Mouse (Mus musculus): Measurements from ENCODE around the gene Naif1. TPM values are rescaled to one million over a fixed set of nuclear protein-coding genes. Genes with fewer than 3 reads are reported as not detected.
A peak's percentile ranks its signal among the peaks of the same experiment; 100 is the strongest.

Naif1 gene
- polyA plus RNA-seq, 1 experiment from 2014 or later, result 8.2 TPM

- 0 out of 2 replicates have a peak, but pooled peaks cover 4% of the 10 kb centered on the region for H3K4me1 ChIP-seq (ENCODE audit: insufficient read depth, low read length)
- H3K36me3 ChIP-seq (ENCODE audit: insufficient read depth, low read length), result no peaks in the 10 kb centered on the region
- no peak for ATAC-seq (ENCODE audit: low FRiP score, low TSS enrichment)
- H3K9me3 ChIP-seq (ENCODE audit: low read length), result no peaks in the 10 kb centered on the region
- no peak overlapping the region for H3K4me2 ChIP-seq (replicated peaks; ENCODE audit: low read depth, low read length)
- H3K27me3 ChIP-seq (ENCODE audit: insufficient read depth, low read length), result no peaks in the 10 kb centered on the region
- no peak overlapping the region for H3K27ac ChIP-seq (ENCODE audit: low read length)
- H3K4me3 ChIP-seq (ENCODE audit: low read length), result no peak overlapping the region
- WGBS, result 63% methylated on average over 2 of the region's 2 CpGs
- H3K9ac ChIP-seq (replicated peaks; ENCODE audit: low read length), result no peak overlapping the region
Measured at GRCm38 (mm10) chr2:32492661-32493060, 42.4 kb downstream of the Naif1 start.

GRCm38 (mm10) chr2:32493301-32493701 is 43.0 kb downstream of the Naif1 start:
- WGBS, result 64% methylated on average over 12 of the region's 12 CpGs
- H3K27me3 ChIP-seq (ENCODE audit: insufficient read depth, low read length), result no peaks in the 10 kb centered on the region

GRCm38 (mm10) chr2:32494522-32494921 is 44.3 kb downstream of the Naif1 start:
- Histone ChIP-seq H3K9me3 (ENCODE audit: low read length) (peaks cover 6% of the 10 kb centered on the region; the same call in 1 of the 2 replicates), H3K4me1 (ENCODE audit: insufficient read depth, low read length) (0 out of 2 replicates have a peak, but pooled peaks cover 4% of the 10 kb centered on the region), H3K36me3 (ENCODE audit: insufficient read depth, low read length) (no peaks in the 10 kb centered on the region), H3K27me3 (ENCODE audit: insufficient read depth, low read length) (no peaks in the 10 kb centered on the region), H3K27ac (ENCODE audit: low read length) (peak overlapping the region; percentile 64), H3K4me2 (replicated peaks; ENCODE audit: low read depth, low read length) (no peak overlapping the region), H3K9ac (replicated peaks; ENCODE audit: low read length) (0 out of 2 replicates have a peak overlapping the region, but pooled peaks have one; percentile 9), H3K4me3 (ENCODE audit: low read length) (no peak overlapping the region)
- WGBS, result 70% methylated on average over 2 of the region's 2 CpGs
- no peak for ATAC-seq (ENCODE audit: low FRiP score, low TSS enrichment)

More at GRCm38 (mm10) chr2:32493301-32493701, 43.0 kb downstream of the Naif1 start:
- H3K27ac ChIP-seq (ENCODE audit: low read length), result no peak overlapping the region
- ATAC-seq (ENCODE audit: low FRiP score, low TSS enrichment), result no peak
- no peaks in the 10 kb centered on the region for H3K36me3 ChIP-seq (ENCODE audit: insufficient read depth, low read length)
- H3K4me2 ChIP-seq (replicated peaks; ENCODE audit: low read depth, low read length), result no peak overlapping the region
- no peak overlapping the region for H3K9ac ChIP-seq (replicated peaks; ENCODE audit: low read length)
- 0 out of 2 replicates have a peak, but pooled peaks cover 4% of the 10 kb centered on the region for H3K4me1 ChIP-seq (ENCODE audit: insufficient read depth, low read length)
- H3K9me3 ChIP-seq (ENCODE audit: low read length), result no peaks in the 10 kb centered on the region
- no peak overlapping the region for H3K4me3 ChIP-seq (ENCODE audit: low read length)

GRCm38 (mm10) chr2:32495185-32495726 is 45.0 kb downstream of the Naif1 start:
- 67% methylated on average over 20 of the region's 20 CpGs for WGBS
- peaks cover 6% of the 10 kb centered on the region; the same call in 1 of the 2 replicates for H3K9me3 ChIP-seq (ENCODE audit: low read length)
- H3K9ac ChIP-seq (replicated peaks; ENCODE audit: low read length), result 0 out of 2 replicates have a peak overlapping the region, but pooled peaks have one; percentile 4
- H3K36me3 ChIP-seq (ENCODE audit: insufficient read depth, low read length), result no peaks in the 10 kb centered on the region
- H3K4me2 ChIP-seq (replicated peaks; ENCODE audit: low read depth, low read length), result no peak overlapping the region
- H3K4me1 ChIP-seq (ENCODE audit: insufficient read depth, low read length), result 0 out of 2 replicates have a peak, but pooled peaks cover 4% of the 10 kb centered on the region
- peak overlapping the region; percentile 64 for H3K27ac ChIP-seq (ENCODE audit: low read length)
- no peaks in the 10 kb centered on the region for H3K27me3 ChIP-seq (ENCODE audit: insufficient read depth, low read length)
- no peak for ATAC-seq (ENCODE audit: low FRiP score, low TSS enrichment)
- no peak overlapping the region for H3K4me3 ChIP-seq (ENCODE audit: low read length)

- H3K27ac ChIP-seq (ENCODE audit: low read length), result no peak overlapping the region
- H3K4me1 ChIP-seq (ENCODE audit: insufficient read depth, low read length), result 0 out of 2 replicates have a peak, but pooled peaks cover 4% of the 10 kb centered on the region
- H3K4me3 ChIP-seq (ENCODE audit: low read length), result no peak overlapping the region
- H3K27me3 ChIP-seq (ENCODE audit: insufficient read depth, low read length), result no peaks in the 10 kb centered on the region
- no peak overlapping the region for H3K9ac ChIP-seq (replicated peaks; ENCODE audit: low read length)
- H3K9me3 ChIP-seq (ENCODE audit: low read length), result peaks cover 6% of the 10 kb centered on the region; the same call in 1 of the 2 replicates
- H3K36me3 ChIP-seq (ENCODE audit: insufficient read depth, low read length), result no peaks in the 10 kb centered on the region
- WGBS, result 52% methylated on average over 5 of the region's 5 CpGs
- H3K4me2 ChIP-seq (replicated peaks; ENCODE audit: low read depth, low read length), result no peak overlapping the region
- ATAC-seq (ENCODE audit: low FRiP score, low TSS enrichment), result no peak
Measured at GRCm38 (mm10) chr2:32496190-32496589, 45.9 kb downstream of the Naif1 start.

- no peak overlapping the region for H3K9ac ChIP-seq (replicated peaks; ENCODE audit: low read length)
- no peak overlapping the region for H3K4me3 ChIP-seq (ENCODE audit: low read length)
- H3K9me3 ChIP-seq (ENCODE audit: low read length), result peaks cover 6% of the 10 kb centered on the region; the same call in 1 of the 2 replicates
- H3K36me3 ChIP-seq (ENCODE audit: insufficient read depth, low read length), result no peaks in the 10 kb centered on the region
- peaks cover 17% of the 10 kb centered on the region; the same call in 1 of the 2 replicates for H3K4me1 ChIP-seq (ENCODE audit: insufficient read depth, low read length)
- no peak overlapping the region for H3K27ac ChIP-seq (ENCODE audit: low read length)
- no peaks in the 10 kb centered on the region for H3K27me3 ChIP-seq (ENCODE audit: insufficient read depth, low read length)
- no peak overlapping the region for H3K4me2 ChIP-seq (replicated peaks; ENCODE audit: low read depth, low read length)
- ATAC-seq (ENCODE audit: low FRiP score, low TSS enrichment), result no peak
- WGBS, result 75% methylated on average over 4 of the region's 4 CpGs
Measured at GRCm38 (mm10) chr2:32499365-32499764, 49.1 kb downstream of the Naif1 start.

GRCm38 (mm10) chr2:32500461-32500860 is 50.2 kb downstream of the Naif1 start:
- no peak overlapping the region for H3K4me3 ChIP-seq (ENCODE audit: low read length)
- WGBS, result 61% methylated on average over 5 of the region's 5 CpGs
- peaks cover 6% of the 10 kb centered on the region; the same call in 1 of the 2 replicates for H3K9me3 ChIP-seq (ENCODE audit: low read length)
- H3K4me1 ChIP-seq (ENCODE audit: insufficient read depth, low read length), result peaks cover 13% of the 10 kb centered on the region; the same call in 1 of the 2 replicates
- ATAC-seq (ENCODE audit: low FRiP score, low TSS enrichment), result no peak
- no peak overlapping the region for H3K27ac ChIP-seq (ENCODE audit: low read length)
- H3K27me3 ChIP-seq (ENCODE audit: insufficient read depth, low read length), result no peaks in the 10 kb centered on the region
- no peaks in the 10 kb centered on the region for H3K36me3 ChIP-seq (ENCODE audit: insufficient read depth, low read length)
- H3K4me2 ChIP-seq (replicated peaks; ENCODE audit: low read depth, low read length), result no peak overlapping the region
- H3K9ac ChIP-seq (replicated peaks; ENCODE audit: low read length), result no peak overlapping the region

- no peaks in the 10 kb centered on the region for H3K27me3 ChIP-seq (ENCODE audit: insufficient read depth, low read length)
- H3K9me3 ChIP-seq (ENCODE audit: low read length), result peaks cover 9% of the 10 kb centered on the region; the same call in 1 of the 2 replicates
- 55% methylated on average over 5 of the region's 5 CpGs for WGBS
- no peak overlapping the region for H3K9ac ChIP-seq (replicated peaks; ENCODE audit: low read length)
- no peaks in the 10 kb centered on the region for H3K36me3 ChIP-seq (ENCODE audit: insufficient read depth, low read length)
- no peak overlapping the region for H3K27ac ChIP-seq (ENCODE audit: low read length)
- 0 out of 2 replicates have a peak, but pooled peaks have one; percentile 39 for ATAC-seq (ENCODE audit: low FRiP score, low TSS enrichment)
- H3K4me2 ChIP-seq (replicated peaks; ENCODE audit: low read depth, low read length), result no peak overlapping the region
- peaks cover 15% of the 10 kb centered on the region; the same call in 1 of the 2 replicates for H3K4me1 ChIP-seq (ENCODE audit: insufficient read depth, low read length)
- H3K4me3 ChIP-seq (ENCODE audit: low read length), result no peak overlapping the region
Measured at GRCm38 (mm10) chr2:32501754-32502324, 51.6 kb downstream of the Naif1 start.

- WGBS, result 86% methylated on average over 12 of the region's 12 CpGs
- H3K27me3 ChIP-seq (ENCODE audit: insufficient read depth, low read length), result no peaks in the 10 kb centered on the region
- H3K4me3 ChIP-seq (ENCODE audit: low read length), result no peak overlapping the region
- H3K4me2 ChIP-seq (replicated peaks; ENCODE audit: low read depth, low read length), result no peak overlapping the region
- no peak overlapping the region for H3K27ac ChIP-seq (ENCODE audit: low read length)
- peaks cover 21% of the 10 kb centered on the region for H3K4me1 ChIP-seq (ENCODE audit: insufficient read depth, low read length)
- no peaks in the 10 kb centered on the region for H3K36me3 ChIP-seq (ENCODE audit: insufficient read depth, low read length)
- no peak overlapping the region for H3K9ac ChIP-seq (replicated peaks; ENCODE audit: low read length)
- ATAC-seq (ENCODE audit: low FRiP score, low TSS enrichment), result no peak
- peaks cover 9% of the 10 kb centered on the region; the same call in 1 of the 2 replicates for H3K9me3 ChIP-seq (ENCODE audit: low read length)
Measured at GRCm38 (mm10) chr2:32502843-32503242, 52.6 kb downstream of the Naif1 start.

- no peak for ATAC-seq (ENCODE audit: low FRiP score, low TSS enrichment)
- H3K27me3 ChIP-seq (ENCODE audit: insufficient read depth, low read length), result no peaks in the 10 kb centered on the region
- no peak overlapping the region for H3K4me2 ChIP-seq (replicated peaks; ENCODE audit: low read depth, low read length)
- 16% methylated on average over 3 of the region's 3 CpGs for WGBS
- H3K9ac ChIP-seq (replicated peaks; ENCODE audit: low read length), result no peak overlapping the region
- peaks cover 8% of the 10 kb centered on the region; the same call in 1 of the 2 replicates for H3K9me3 ChIP-seq (ENCODE audit: low read length)
- H3K36me3 ChIP-seq (ENCODE audit: insufficient read depth, low read length), result no peaks in the 10 kb centered on the region
- H3K4me1 ChIP-seq (ENCODE audit: insufficient read depth, low read length), result peaks cover 24% of the 10 kb centered on the region
- H3K27ac ChIP-seq (ENCODE audit: low read length), result peak overlapping the region; percentile 72
- H3K4me3 ChIP-seq (ENCODE audit: low read length), result no peak overlapping the region
Measured at GRCm38 (mm10) chr2:32503588-32503987, 53.3 kb downstream of the Naif1 start.

All from kidney, embryonic 16.5 days (tissue).